8 mouse cellular contexts compared by ENCODE assay signal in the genomic region with DNA sequence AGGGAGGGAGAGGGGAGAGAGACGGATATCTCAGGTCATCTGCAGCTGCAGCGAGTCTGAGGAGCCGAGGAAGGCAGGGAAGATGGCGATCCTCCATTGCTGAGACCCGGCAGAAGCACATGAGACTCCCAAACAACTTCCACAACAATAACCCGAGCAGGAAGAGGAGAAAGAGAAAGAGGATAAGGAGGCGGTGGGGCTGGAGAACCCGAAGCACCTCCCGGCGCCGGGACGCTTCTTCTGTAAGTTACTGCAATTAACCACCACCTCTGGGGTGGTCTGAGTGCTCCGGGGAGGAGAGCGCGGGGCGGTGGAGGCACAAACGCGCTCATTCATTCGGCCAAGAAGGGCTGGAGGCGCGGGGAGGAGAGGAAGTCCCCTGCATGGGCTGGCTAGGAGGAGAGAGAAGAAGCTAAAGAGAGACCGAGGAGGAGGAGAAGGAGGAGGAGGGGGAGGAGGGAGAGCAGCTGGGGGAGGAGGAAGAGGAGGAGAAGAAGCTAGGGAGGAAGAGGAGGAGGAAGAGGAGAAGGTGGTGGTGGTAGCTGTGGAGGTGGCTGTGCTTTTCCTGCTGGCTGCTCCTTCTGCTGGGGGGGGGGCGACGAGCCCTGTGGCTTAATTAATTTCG. TPM values are rescaled to one million over a fixed set of nuclear protein-coding genes. Genes with fewer than 3 reads are reported as not detected.
DNase-seq lines count a peak whose midpoint lies in the region; ATAC-seq and TF ChIP-seq lines count a peak whose summit lies in the region.

No protein-coding gene starts in this region.

- no peak for TF ChIP-seq CTCF in heart, postnatal 0 days (IDR thresholded peaks at IDR 0.05; ENCODE audit: low read depth)
- TF ChIP-seq CTCF in layer of hippocampus, adult 2 months (conservative IDR thresholded peaks at IDR 0.05) = no peak

- H3K4me2 ChIP-seq in embryonic facial prominence, embryonic 13.5 days = peak overlapping the region; percentile 82
- peak overlapping the region; percentile 98 for H3K4me2 ChIP-seq in heart, postnatal 0 days (ENCODE audit: low read depth, low read length)
- peak overlapping the region; percentile 95 for H3K4me2 ChIP-seq in lung, embryonic 16.5 days (ENCODE audit: low read depth, low read length)

- no peak for TF ChIP-seq EP300 in heart, postnatal 0 days (IDR thresholded peaks at IDR 0.05; ENCODE audit: low read depth)

- H3K9ac ChIP-seq in embryonic facial prominence, embryonic 13.5 days = peak overlapping the region; percentile 92
- H3K9ac ChIP-seq in heart, postnatal 0 days (replicated peaks; ENCODE audit: low read depth, low read length) = peak overlapping the region; percentile 66
- H3K9ac ChIP-seq in lung, embryonic 16.5 days (ENCODE audit: low read length) = peak overlapping the region; percentile 90

- H3K27ac ChIP-seq in embryonic facial prominence, embryonic 13.5 days = peak overlapping the region; percentile 98
- peak overlapping the region; percentile 85 for H3K27ac ChIP-seq in heart, postnatal 0 days (ENCODE audit: low read depth)
- peak overlapping the region; percentile 95 for H3K27ac ChIP-seq in layer of hippocampus, adult 2 months
- H3K27ac ChIP-seq in lung, embryonic 16.5 days (ENCODE audit: low read length) = peak overlapping the region; percentile 90

- no peaks in the 10 kb centered on the region for H3K9me3 ChIP-seq in embryonic facial prominence, embryonic 13.5 days
- H3K9me3 ChIP-seq in heart, postnatal 0 days (replicated peaks; ENCODE audit: control insufficient read depth, low read length) = no peaks in the 10 kb centered on the region
- H3K9me3 ChIP-seq in lung, embryonic 16.5 days (ENCODE audit: control insufficient read depth, low read length) = no peaks in the 10 kb centered on the region

- 0 out of 2 replicates have a peak, but pooled peaks have one; percentile 13 for ATAC-seq in embryonic facial prominence, embryonic 13.5 days (ENCODE audit: insufficient number of reproducible peaks, insufficient read depth, low FRiP score, low TSS enrichment, low read depth)
- ATAC-seq in heart, postnatal 0 days (ENCODE audit: insufficient read depth, low read depth) = peak; percentile 21; the same call in 1 of the 2 replicates
- ATAC-seq in lung, embryonic 16.5 days (ENCODE audit: low read depth) = peak; percentile 66

- H3K4me3 ChIP-seq in embryonic facial prominence, embryonic 13.5 days = peak overlapping the region; percentile 80
- peak overlapping the region; percentile 70 for H3K4me3 ChIP-seq in heart, postnatal 0 days (ENCODE audit: low read depth, low read length)
- H3K4me3 ChIP-seq in layer of hippocampus, adult 2 months = peak overlapping the region; percentile 86
- peak overlapping the region; percentile 80 for H3K4me3 ChIP-seq in lung, embryonic 16.5 days (ENCODE audit: low read length)

- H3K27me3 ChIP-seq in embryonic facial prominence, embryonic 13.5 days = no peaks in the 10 kb centered on the region
- H3K27me3 ChIP-seq in heart, postnatal 0 days (ENCODE audit: control insufficient read depth, insufficient read depth, low read length) = no peaks in the 10 kb centered on the region
- no peaks in the 10 kb centered on the region for H3K27me3 ChIP-seq in lung, embryonic 16.5 days (ENCODE audit: control insufficient read depth, insufficient read depth, low read depth, low read length)

- H3K36me3 ChIP-seq in embryonic facial prominence, embryonic 13.5 days = no peaks in the 10 kb centered on the region
- no peaks in the 10 kb centered on the region for H3K36me3 ChIP-seq in heart, postnatal 0 days (replicated peaks; ENCODE audit: control insufficient read depth, insufficient read depth, low read length)
- H3K36me3 ChIP-seq in lung, embryonic 16.5 days (ENCODE audit: control insufficient read depth, insufficient read depth, low read length) = no peaks in the 10 kb centered on the region

- H3K4me1 ChIP-seq in embryonic facial prominence, embryonic 13.5 days = peaks cover 26% of the 10 kb centered on the region
- H3K4me1 ChIP-seq in heart, postnatal 0 days (ENCODE audit: control insufficient read depth, insufficient read depth) = peaks cover 14% of the 10 kb centered on the region
- H3K4me1 ChIP-seq in lung, embryonic 16.5 days (replicated peaks; ENCODE audit: control insufficient read depth, insufficient read depth, low read length) = peaks cover 20% of the 10 kb centered on the region

- 1% methylated on average over 23 of the region's 25 CpGs for WGBS in embryonic facial prominence, embryonic 13.5 days
- 3% methylated on average over 25 of the region's 25 CpGs for WGBS in heart, postnatal 0 days
- WGBS in lung, embryonic 16.5 days = under 1% methylated on average over 25 of the region's 25 CpGs

- peak; percentile 68 for DNase-seq in 3T3-L1 (ENCODE audit: low read depth, low spot score)
- DNase-seq in adrenal gland, adult 2 months = peak; percentile 80
- peak; percentile 50 for DNase-seq in heart, postnatal 0 days (ENCODE audit: low spot score)
- peak in 1 of 2 experiments; percentile 29 for DNase-seq in layer of hippocampus, adult 2 months (ENCODE audit: low spot score in 2 of 2)
- peak; percentile 63 for DNase-seq in right cerebral cortex, postnatal 14 days
- no peak for DNase-seq in natural killer cell, adult 2 months (ENCODE audit: low spot score in 2 of 2)

RNA-seq across cellular contexts. Expression of gene Zfp462, which starts 3.3 kb away (rescaled TPM):
- 10 to 100 TPM; 36.5 to 41.1 TPM for total RNA-seq in adrenal gland, adult 2 months (2021)
- 11.5 and 13.7 TPM in 2 replicates for polyA plus RNA-seq in adrenal gland, adult 2 months (2012; rRNA removed)
- 7.7 and 9.0 TPM in 2 replicates for polyA plus RNA-seq in embryonic facial prominence, embryonic 13.5 days (2015; fragmentation: Nextera tagmentation; extraction: Ambion mirVana)
- total RNA-seq in heart, postnatal 0 days (2014; rRNA removed; ENCODE audit: low replicate concordance) = 5.5 and 6.6 TPM in 2 replicates
- 1.0 and 1.1 TPM in 2 replicates for polyA plus RNA-seq in heart, postnatal 0 days (2015; fragmentation: Nextera tagmentation; extraction: Ambion mirVana)
- total RNA-seq in layer of hippocampus, adult 2 months (2021) = 10 to 100 TPM; 66.7 to 68.8 TPM
- polyA plus RNA-seq in lung, embryonic 16.5 days (2015; fragmentation: Nextera tagmentation; extraction: Ambion mirVana) = 2.6 and 2.7 TPM in 2 replicates

Comparison
In these comparisons a context has a peak if more than half of its experiments do, and no peak if none do; other contexts are left out.
1. DNase-seq: peak in 3T3-L1 (single experiment), adrenal gland, adult 2 months (single experiment), heart, postnatal 0 days (single experiment) and right cerebral cortex, postnatal 14 days (single experiment); none in natural killer cell, adult 2 months (0 of 2).
2. ATAC-seq: peak in every context shown above with its lines; median percentile 66 in lung, embryonic 16.5 days; 21 in heart, postnatal 0 days; 13 in embryonic facial prominence, embryonic 13.5 days.
3. Peak in every context shown above with its lines, with median percentiles within 50 percentile points of each other: H3K27ac ChIP-seq, H3K4me2 ChIP-seq, H3K4me3 ChIP-seq and H3K9ac ChIP-seq.